Mouse (Mus musculus) thymus, postnatal 36 days (tissue): ENCODE data around the gene Sumf2.

Experiments
- DNase-seq, 2 experiments: peaks; one replicate each; pipeline ENCODE4 v3.0.0; 2022; ENCODE audit warnings: mixed read lengths in 2 of 2

Sumf2 gene

DNA sequence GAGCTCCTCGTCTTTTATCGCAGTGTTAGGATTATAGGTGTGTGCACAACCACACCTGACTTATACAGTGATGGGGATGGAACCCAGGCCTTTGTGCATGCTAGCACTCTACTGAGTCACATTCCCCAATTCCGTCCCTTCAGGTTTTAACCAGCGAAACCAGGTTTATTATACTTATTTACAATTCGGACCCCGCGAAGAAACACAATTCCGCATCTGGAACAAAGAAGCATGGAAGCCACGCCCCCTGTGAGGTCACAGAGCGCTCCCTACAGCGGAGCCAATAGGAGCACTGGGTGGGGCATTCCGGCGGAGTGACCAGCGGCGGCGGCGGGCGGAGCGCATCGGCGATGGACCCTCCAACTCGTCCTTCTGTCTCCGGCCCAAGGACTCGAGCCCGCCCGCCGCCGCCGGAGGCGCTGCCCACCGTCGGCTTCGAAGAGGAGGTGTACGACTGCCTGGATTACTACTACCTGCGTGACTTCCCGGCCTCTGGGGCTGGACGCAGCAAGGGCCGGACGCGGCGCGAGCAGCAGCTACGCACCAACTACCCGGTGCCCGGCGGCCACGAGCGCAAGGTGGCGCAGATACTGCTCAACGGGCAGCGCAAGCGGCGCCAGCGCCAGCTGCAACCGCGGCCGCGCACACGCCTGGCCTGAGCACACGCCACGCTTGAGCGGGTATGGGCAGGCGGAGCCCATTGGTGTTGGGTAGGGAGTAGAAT is 61.6 kb downstream of the Sumf2 start, which contains the start of gene Nupr1l:
Gene Nupr1l, plus strand, starts transcription at position 299 of the 724 bp plus-strand sequence.
- peak; percentile 80 to 81 for DNase-seq

DNA sequence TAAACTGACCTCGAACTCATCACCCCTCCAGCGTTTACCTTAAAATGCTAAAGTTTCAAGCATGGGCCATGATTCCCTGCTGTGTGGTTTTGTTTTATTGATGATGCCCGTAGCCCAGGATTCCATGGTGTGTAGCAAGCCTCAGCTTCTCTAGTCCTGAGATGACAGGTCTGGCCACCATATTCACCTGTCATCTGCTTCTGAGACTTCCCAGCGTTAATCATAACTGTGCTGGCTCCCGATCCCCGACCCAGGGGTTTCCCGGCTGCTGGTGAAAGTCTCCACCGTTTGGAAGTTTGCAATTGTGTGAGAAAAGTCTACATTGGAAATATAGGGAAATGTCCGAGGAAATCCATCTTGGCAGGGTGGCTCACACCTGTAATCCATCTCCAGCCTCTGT is 62.4 kb downstream of the Sumf2 start:
- no peak for DNase-seq

DNA sequence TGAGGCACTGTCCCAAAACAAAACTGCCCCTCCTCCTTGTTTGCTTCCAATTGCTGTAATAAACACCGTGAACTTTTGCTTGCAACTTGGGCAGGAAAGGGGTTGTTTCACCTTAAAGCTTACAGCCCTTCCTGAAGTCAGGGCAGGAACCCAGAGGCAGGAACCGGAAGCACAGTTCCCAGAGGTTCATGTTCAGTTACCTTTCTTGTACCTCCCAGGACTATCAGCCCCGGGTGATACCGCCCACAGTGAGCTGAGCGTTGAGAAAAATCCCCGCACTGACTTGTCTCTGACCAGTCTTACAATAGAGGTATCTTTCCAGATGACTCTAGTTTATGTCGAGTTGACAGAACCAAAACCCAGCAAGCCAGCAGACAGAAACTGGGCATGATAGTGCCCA is 62.8 kb downstream of the Sumf2 start:
- DNase-seq: no peak
